Mouse (Mus musculus): ENCODE data around the gene Rcan1. TPM values are rescaled to one million over a fixed set of nuclear protein-coding genes. Genes with fewer than 3 reads are reported as not detected.
"Not testable (repeated sequence)": the region's sequence is repeated elsewhere in the genome, so short reads cannot be mapped to it uniquely, and the experiment has no call there.

Rcan1 gene
- polyA plus RNA-seq, 1 experiment from 2014 or later, result 32.3 TPM

- no peak overlapping the region for H3K9ac ChIP-seq (replicated peaks)
- no peak for ATAC-seq (ENCODE audit: insufficient number of reproducible peaks, insufficient read depth, low FRiP score, low TSS enrichment, low read depth)
- H3K36me3 ChIP-seq, result peaks cover 4% of the 10 kb centered on the region; the same call in 1 of the 2 replicates
- WGBS, result 45% methylated on average over 7 of the region's 7 CpGs
- H3K27ac ChIP-seq, result 0 out of 2 replicates have a peak overlapping the region, but pooled peaks have one; percentile 8
- H3K9me3 ChIP-seq, result no peaks in the 10 kb centered on the region
- H3K4me3 ChIP-seq (replicated peaks), result no peak overlapping the region
- peaks cover 33% of the 10 kb centered on the region for H3K4me1 ChIP-seq (replicated peaks)
- no peak overlapping the region for H3K4me2 ChIP-seq
- no peaks in the 10 kb centered on the region for H3K27me3 ChIP-seq
Observed at GRCm38 (mm10) chr16:92415702-92416118, 55.0 kb downstream of the Rcan1 start.

DNA sequence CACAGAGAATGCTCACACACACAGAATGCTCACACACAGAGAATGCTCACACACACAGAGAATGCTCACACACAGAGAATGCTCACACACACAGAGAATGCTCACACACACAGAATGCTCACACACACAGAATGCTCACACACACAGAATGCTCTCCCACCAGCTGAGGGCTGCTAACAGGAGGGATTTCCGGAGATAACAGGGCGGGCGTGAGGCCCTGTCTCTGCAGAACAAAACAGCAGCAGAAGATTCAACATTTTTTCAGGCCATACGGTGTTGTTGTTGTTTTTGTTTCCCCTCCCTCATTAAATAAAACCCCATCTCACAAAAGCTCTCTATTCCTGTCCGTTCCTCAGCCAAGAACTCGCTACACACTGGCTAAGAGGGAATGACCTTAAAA, 55.6 kb downstream of the Rcan1 start:
- H3K4me1 ChIP-seq (replicated peaks), result peaks cover 36% of the 10 kb centered on the region
- H3K4me2 ChIP-seq; H3K9me3 ChIP-seq; H3K4me3 ChIP-seq (replicated peaks); H3K27ac ChIP-seq; H3K27me3 ChIP-seq; ATAC-seq (ENCODE audit: insufficient number of reproducible peaks, insufficient read depth, low FRiP score, low TSS enrichment, low read depth); H3K36me3 ChIP-seq; H3K9ac ChIP-seq (replicated peaks): not testable (repeated sequence)
- 67% methylated on average over 6 of the region's 6 CpGs for WGBS

GRCm38 (mm10) chr16:92412888-92413287, 57.8 kb downstream of the Rcan1 start:
- no peak for ATAC-seq (ENCODE audit: insufficient number of reproducible peaks, insufficient read depth, low FRiP score, low TSS enrichment, low read depth)
- H3K4me3 ChIP-seq (replicated peaks), result no peak overlapping the region
- H3K9ac ChIP-seq (replicated peaks), result no peak overlapping the region
- no peaks in the 10 kb centered on the region for H3K9me3 ChIP-seq
- H3K27ac ChIP-seq, result peak overlapping the region; percentile 23
- peaks cover 4% of the 10 kb centered on the region; the same call in 1 of the 2 replicates for H3K36me3 ChIP-seq
- H3K4me2 ChIP-seq, result no peak overlapping the region
- WGBS, result 34% methylated on average over 7 of the region's 7 CpGs
- H3K4me1 ChIP-seq (replicated peaks), result peaks cover 36% of the 10 kb centered on the region
- H3K27me3 ChIP-seq, result no peaks in the 10 kb centered on the region

DNA sequence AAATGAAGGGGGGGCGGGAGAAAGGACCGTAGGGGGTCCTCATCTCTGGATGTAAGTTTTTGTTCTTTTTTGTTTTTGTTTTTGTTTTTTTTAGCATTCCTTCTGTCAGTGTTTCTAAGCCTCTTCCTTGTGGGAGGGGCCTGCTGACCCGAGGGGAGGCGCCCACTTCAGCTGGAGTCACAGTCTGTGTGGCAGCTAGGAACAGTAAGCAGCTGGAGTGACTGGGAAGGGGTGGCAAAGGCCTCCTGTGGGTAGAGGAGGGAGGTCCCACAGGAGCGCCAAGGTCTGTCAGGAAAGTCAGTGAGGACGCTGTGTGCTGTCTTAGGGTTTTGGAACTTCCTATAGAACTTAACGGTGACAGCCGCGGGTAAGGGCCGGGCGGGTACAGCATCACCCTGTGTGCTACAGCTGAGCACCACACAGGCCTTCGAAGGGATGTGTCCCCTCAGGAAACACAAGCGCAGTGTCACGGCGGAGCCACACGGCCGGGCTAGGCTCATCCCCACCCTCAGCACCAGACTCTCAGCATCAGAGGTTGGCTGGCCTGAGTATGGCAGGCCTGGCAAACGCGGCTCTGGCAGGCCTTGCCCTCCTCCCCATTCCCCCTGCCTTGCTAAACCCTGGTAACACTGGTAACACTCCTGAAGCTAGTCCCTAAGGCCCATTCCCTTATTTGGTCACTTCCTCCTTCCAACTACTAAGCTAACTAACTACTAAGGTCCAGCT, 58.5 kb downstream of the Rcan1 start:
- Histone ChIP-seq H3K27me3 (no peaks in the 10 kb centered on the region), H3K27ac (no peak overlapping the region), H3K36me3 (no peaks in the 10 kb centered on the region), H3K9me3 (no peaks in the 10 kb centered on the region), H3K4me2 (no peak overlapping the region), H3K4me3 (replicated peaks) (no peak overlapping the region), H3K9ac (replicated peaks) (no peak overlapping the region; the same call in 1 of the 2 replicates), H3K4me1 (replicated peaks) (peaks cover 36% of the 10 kb centered on the region)
- 79% methylated on average over 19 of the region's 19 CpGs for WGBS
- ATAC-seq (ENCODE audit: insufficient number of reproducible peaks, insufficient read depth, low FRiP score, low TSS enrichment, low read depth), result no peak

GRCm38 (mm10) chr16:92410344-92410743, 60.3 kb downstream of the Rcan1 start:
- Histone ChIP-seq H3K27me3 (no peaks in the 10 kb centered on the region), H3K9me3 (no peaks in the 10 kb centered on the region), H3K4me1 (replicated peaks) (peaks cover 31% of the 10 kb centered on the region), H3K4me3 (replicated peaks) (no peak overlapping the region), H3K9ac (replicated peaks) (no peak overlapping the region), H3K36me3 (no peaks in the 10 kb centered on the region), H3K27ac (no peak overlapping the region), H3K4me2 (no peak overlapping the region)
- WGBS, result 91% methylated on average over 2 of the region's 2 CpGs
- ATAC-seq (ENCODE audit: insufficient number of reproducible peaks, insufficient read depth, low FRiP score, low TSS enrichment, low read depth), result no peak

GRCm38 (mm10) chr16:92407883-92408282, 62.8 kb downstream of the Rcan1 start:
- no peaks in the 10 kb centered on the region for H3K9me3 ChIP-seq
- peaks cover 25% of the 10 kb centered on the region for H3K4me1 ChIP-seq (replicated peaks)
- no peaks in the 10 kb centered on the region for H3K27me3 ChIP-seq
- no peak overlapping the region for H3K4me3 ChIP-seq (replicated peaks)
- no peak for ATAC-seq (ENCODE audit: insufficient number of reproducible peaks, insufficient read depth, low FRiP score, low TSS enrichment, low read depth)
- H3K36me3 ChIP-seq, result no peaks in the 10 kb centered on the region
- 65% methylated on average over 2 of the region's 2 CpGs for WGBS
- H3K4me2 ChIP-seq, result no peak overlapping the region
- H3K27ac ChIP-seq, result no peak overlapping the region
- H3K9ac ChIP-seq (replicated peaks), result no peak overlapping the region

DNA sequence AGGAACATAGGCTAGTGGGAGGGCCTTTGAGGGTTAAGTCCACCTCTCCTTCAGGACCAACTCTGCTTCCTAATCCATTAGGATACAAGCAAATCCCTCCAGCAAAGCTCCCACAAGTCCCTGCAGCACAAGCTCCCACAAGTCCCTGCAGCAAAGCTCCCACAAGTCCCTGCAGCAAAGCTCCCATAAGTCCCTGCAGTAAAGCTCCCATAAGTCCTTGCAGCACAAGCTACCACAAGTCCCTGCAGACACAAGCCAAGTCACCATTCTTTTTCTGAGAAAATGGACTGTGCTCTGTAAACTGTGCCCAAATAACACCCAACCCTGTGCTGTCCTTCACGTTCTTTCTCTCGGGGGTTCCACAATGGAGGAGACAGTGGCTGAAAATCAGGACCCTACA, 66.5 kb downstream of the Rcan1 start:
- no peaks in the 10 kb centered on the region for H3K9me3 ChIP-seq
- H3K4me3 ChIP-seq (replicated peaks), result no peak overlapping the region
- ATAC-seq (ENCODE audit: insufficient number of reproducible peaks, insufficient read depth, low FRiP score, low TSS enrichment, low read depth), result no peak
- H3K27me3 ChIP-seq, result peaks cover 6% of the 10 kb centered on the region; the same call in 1 of the 2 replicates
- no peak overlapping the region for H3K4me2 ChIP-seq
- no peaks in the 10 kb centered on the region for H3K36me3 ChIP-seq
- H3K4me1 ChIP-seq (replicated peaks), result peaks cover 37% of the 10 kb centered on the region
- no peak overlapping the region for H3K27ac ChIP-seq
- 81% methylated on average over 2 of the region's 2 CpGs for WGBS
- no peak overlapping the region for H3K9ac ChIP-seq (replicated peaks)

DNA sequence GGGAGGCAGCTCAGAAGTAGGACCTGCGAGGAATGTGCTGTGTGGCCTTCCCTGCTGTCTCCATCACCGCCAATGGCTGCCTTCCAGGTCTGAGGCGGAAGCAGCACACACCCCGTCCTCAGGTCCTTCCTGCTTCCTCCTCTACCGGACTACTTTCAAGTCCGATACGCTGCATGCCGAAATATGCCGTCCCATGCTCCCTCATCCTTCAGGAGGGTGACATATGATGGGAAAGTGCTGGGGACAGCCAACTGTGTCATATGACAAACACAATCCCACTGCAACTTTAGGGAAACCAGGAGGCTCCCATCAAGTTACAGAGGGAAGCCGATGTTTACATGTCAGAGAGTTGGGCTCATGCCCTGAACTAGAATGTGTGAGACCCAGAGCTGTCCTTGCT, 67.6 kb downstream of the Rcan1 start:
- 80% methylated on average over 10 of the region's 10 CpGs for WGBS
- peaks cover 48% of the 10 kb centered on the region for H3K4me1 ChIP-seq (replicated peaks)

GRCm38 (mm10) chr16:92402216-92402615, 68.5 kb downstream of the Rcan1 start:
- 31% methylated on average over 8 of the region's 8 CpGs for WGBS
- Histone ChIP-seq H3K27me3 (peaks cover 9% of the 10 kb centered on the region; the same call in 1 of the 2 replicates), H3K36me3 (no peaks in the 10 kb centered on the region), H3K27ac (0 out of 2 replicates have a peak overlapping the region, but pooled peaks have one; percentile 31), H3K4me1 (replicated peaks) (peaks cover 51% of the 10 kb centered on the region), H3K9me3 (no peaks in the 10 kb centered on the region), H3K4me2 (no peak overlapping the region), H3K4me3 (replicated peaks) (no peak overlapping the region), H3K9ac (replicated peaks) (no peak overlapping the region)
- no peak for ATAC-seq (ENCODE audit: insufficient number of reproducible peaks, insufficient read depth, low FRiP score, low TSS enrichment, low read depth)

More for the DNA sequence above, 67.6 kb downstream of the Rcan1 start:
- no peak for ATAC-seq (ENCODE audit: insufficient number of reproducible peaks, insufficient read depth, low FRiP score, low TSS enrichment, low read depth)
- Histone ChIP-seq H3K4me2 (no peak overlapping the region), H3K27ac (no peak overlapping the region), H3K36me3 (no peaks in the 10 kb centered on the region), H3K4me3 (replicated peaks) (no peak overlapping the region), H3K27me3 (peaks cover 6% of the 10 kb centered on the region; the same call in 1 of the 2 replicates), H3K9ac (replicated peaks) (no peak overlapping the region), H3K9me3 (no peaks in the 10 kb centered on the region)

DNA sequence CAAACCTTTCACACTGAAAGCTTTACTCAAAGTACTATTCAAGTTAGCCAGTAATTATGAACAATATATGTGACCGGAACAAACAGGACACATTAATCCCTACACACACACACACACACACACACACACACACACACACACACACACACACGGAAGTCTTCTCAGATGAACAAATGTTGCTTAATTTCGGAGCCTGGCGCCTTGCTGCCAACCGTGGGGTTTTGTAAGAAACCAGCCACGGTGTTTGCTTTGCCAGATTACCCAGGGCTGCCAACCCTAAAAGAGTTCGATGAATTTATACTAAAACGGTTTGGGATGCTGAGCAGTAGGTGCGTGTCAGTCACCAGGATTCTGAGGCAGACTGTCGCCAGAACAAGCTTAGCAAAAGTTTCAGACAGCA, 69.5 kb downstream of the Rcan1 start:
- 54% methylated on average over 10 of the region's 10 CpGs for WGBS
- H3K27ac ChIP-seq, result no peak overlapping the region; the same call in 1 of the 2 replicates

DNA sequence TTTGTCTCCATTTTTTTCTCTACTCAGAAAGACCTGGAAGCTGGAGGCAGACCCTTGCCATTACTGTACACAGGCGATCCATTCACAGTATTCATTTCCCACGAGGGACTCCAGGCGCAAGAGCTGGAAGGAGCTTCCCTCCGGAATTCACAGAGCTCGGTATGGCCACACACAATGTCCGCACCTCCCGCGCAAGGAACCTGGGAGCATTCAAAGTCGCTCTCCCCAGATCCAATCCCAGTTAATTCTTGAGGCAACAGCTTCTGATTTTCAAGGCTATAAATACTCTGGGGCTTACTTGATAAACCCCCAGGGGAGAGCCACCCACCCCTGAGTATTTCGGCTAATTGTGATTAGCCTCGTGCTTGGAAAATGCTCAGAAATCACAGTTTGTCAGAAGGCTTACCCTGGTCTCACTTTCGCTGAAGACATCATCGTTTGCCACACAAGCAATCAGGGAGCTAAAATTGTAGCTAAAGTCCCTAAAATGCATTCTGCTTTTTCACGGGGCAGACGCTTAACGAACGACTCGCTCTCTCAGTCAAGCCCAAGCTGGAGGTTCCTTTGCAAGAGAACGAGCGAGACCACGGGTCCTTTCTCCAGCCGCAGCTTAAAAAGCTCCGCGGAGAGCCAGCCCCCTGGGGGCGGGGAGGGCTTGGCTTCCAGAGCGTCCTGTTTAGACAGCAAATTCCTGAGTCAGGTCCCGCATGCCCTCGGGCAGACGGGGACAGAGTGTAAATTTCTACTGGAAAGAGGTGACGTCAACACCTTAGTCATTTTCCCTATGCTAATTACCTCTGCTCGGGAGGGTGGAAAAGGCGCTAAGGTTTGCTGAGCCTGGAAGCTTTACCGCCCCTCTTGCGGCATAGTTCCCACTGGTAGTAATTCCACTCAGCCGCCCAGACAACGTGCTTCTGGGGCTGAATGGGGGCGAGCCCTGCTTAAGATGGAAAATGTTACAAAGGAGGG, 70.9 kb downstream of the Rcan1 start:
- Histone ChIP-seq H3K4me2 (peak overlapping the region; percentile 61), H3K9me3 (no peaks in the 10 kb centered on the region), H3K9ac (replicated peaks) (peak overlapping the region; percentile 47), H3K27me3 (peaks cover 13% of the 10 kb centered on the region; the same call in 1 of the 2 replicates), H3K4me1 (replicated peaks) (peaks cover 51% of the 10 kb centered on the region), H3K27ac (peak overlapping the region; percentile 76), H3K4me3 (replicated peaks) (peak overlapping the region; percentile 30), H3K36me3 (peaks cover 23% of the 10 kb centered on the region)
- under 1% methylated on average over 37 of the region's 37 CpGs for WGBS
- peak; percentile 76 for ATAC-seq (ENCODE audit: insufficient number of reproducible peaks, insufficient read depth, low FRiP score, low TSS enrichment, low read depth)

More for the DNA sequence above, 69.5 kb downstream of the Rcan1 start:
- no peak for ATAC-seq (ENCODE audit: insufficient number of reproducible peaks, insufficient read depth, low FRiP score, low TSS enrichment, low read depth)
- Histone ChIP-seq H3K9ac (replicated peaks) (no peak overlapping the region), H3K4me2 (no peak overlapping the region), H3K27me3 (peaks cover 13% of the 10 kb centered on the region; the same call in 1 of the 2 replicates), H3K4me1 (replicated peaks) (peaks cover 51% of the 10 kb centered on the region), H3K9me3 (no peaks in the 10 kb centered on the region), H3K36me3 (peaks cover 9% of the 10 kb centered on the region), H3K4me3 (replicated peaks) (no peak overlapping the region)
